Mouse (Mus musculus) right cerebral cortex, postnatal 10 days (tissue): Measurements from ENCODE around the gene Uxs1.

Experiments
- DNase-seq, 2 experiments: peaks; one replicate each; pipeline ENCODE4 v3.0.0; 2021; ENCODE audit warnings: low spot score in 2 of 2

The Uxs1 gene

GRCm38 (mm10) chr1:43722459-43722858 lies 105.1 kb downstream of the Uxs1 start:
- DNase-seq: no peak

- DNase-seq: no peak
Observed at GRCm38 (mm10) chr1:43718793-43719192, 108.8 kb downstream of the Uxs1 start.

DNA sequence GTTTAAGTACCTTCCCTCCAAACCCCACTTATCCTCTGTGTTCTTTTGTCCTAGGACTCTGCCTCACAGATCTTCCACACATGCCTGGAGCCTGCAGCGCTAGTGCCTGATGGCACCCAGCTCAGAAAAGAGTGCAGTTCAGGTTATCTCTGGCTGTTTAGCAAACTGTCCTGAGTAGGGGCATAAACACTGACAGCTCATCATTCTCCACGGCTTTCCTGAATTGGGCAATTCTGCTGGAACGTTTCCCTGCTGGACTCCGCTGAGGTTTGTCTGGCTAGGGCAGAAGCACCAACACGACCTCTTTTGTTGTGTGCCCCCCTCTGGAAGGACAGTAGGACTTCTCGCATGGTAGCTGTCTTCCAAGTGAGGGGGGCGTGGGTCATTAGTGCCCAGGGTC lies 109.6 kb downstream of the Uxs1 start:
- no peak for DNase-seq

DNA sequence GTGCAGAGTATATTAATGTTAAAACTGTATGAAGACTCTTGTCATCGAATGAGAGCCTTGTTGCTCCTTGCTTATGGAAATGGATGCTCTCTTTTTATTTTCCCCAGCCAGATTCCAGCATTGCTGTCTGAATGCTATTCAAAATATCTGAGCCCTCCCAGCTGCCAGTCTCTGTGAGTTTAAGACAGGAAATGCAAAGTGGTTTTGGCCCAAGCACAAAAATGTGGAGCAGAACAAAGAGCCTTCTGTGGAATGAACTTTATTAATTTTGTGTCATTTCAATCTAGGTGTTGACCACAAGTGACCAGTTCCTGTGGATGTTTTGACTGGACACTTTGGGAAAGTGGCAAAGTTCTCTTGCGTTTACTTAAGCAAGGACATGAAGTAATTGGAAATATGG lies 112.8 kb downstream of the Uxs1 start:
- DNase-seq: no peak

DNA sequence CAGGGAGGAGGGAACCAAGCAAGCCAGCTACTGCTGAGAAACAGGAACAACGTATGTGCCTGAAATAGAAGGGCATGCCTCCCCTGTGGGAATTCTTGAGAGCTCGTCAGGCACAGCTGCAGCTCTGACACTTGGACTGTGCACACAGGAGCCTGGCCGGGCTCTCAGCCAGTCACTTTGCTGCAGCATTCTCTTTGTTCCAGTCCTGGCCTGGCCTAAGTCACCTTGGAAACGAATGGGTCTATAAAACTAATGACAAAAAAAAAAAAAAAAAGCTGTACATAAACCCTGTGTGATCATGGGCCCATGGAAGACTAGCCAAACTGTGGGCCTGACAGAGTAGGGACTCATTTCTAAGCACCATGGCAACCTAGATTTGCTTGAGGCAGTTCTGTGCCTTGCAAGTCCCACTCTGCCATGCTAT lies 129.0 kb downstream of the Uxs1 start:
- peak; percentile 48 to 56 for DNase-seq
